Mouse (Mus musculus): ENCODE measurements around the gene Prox1. TPM values are rescaled to one million over a fixed set of nuclear protein-coding genes. Genes with fewer than 3 reads are reported as not detected.

Prox1 gene
- total RNA-seq, 2 experiments from 2014 or later, result 11.6 to 16.3 TPM

DNA sequence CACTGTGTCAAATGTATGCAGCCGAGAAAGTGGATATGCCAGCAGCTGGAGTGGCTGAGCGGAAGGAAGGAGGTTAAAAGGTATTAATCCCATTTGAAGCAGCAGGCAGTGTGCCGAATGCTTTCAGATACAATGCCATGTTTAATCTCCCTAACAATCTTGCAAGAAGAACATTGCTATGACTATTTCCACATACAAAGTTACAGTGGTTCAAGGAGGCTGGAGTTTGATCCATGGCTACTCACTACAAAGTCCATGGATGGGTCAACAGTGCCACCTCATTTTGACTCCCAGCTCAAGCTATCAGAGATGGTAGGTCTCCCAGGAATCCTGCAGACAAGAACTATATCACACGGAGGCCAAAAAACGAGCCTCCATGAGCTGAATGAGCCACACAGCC, 64.5 kb downstream of the Prox1 start:
- intact Hi-C loops (cut with DNase I), result no loop called here
- no peak for DNase-seq

DNA sequence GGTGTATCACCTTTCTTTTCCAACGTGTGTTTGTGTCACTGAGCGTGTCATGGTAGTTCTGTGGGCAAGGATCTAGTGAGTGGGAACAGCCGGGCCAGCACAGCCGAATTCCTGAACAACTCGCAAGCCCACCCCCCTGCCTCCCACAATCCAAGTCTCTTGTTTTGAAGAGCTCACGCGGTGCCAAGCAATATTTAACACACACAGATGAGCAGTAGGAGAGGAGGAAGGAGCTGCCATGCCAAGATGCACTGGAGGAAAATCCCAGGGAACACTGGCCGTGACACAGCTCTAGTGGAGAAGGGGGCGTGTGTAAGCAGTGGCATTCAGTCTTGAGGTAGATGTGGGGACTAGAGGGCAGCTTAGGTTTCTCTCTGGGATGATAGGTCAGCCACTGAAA, 77.2 kb downstream of the Prox1 start:
- intact Hi-C loops (cut with DNase I), result no loop called here
- no peak for DNase-seq

DNA sequence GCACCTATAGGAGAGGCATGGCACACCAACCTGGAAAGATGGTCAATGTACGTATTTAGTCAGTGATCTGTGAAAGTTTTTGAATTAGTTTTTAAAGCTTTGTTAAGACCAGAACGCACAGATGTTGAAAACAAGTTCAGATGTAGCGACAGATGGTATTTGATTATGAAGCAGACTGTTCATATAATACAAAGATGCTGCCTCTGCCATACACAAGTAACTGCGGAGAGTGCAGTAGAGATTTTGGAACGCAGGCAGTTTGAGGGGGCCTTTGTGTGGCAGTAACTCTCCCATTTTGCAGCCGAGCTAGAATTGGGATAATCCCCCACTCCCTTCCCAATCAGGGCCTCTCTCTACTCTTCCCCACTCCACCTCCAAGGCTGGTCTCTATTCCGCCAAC, 78.4 kb downstream of the Prox1 start:
- intact Hi-C loops (cut with DNase I), result no loop called here
- DNase-seq, result no peak

DNA sequence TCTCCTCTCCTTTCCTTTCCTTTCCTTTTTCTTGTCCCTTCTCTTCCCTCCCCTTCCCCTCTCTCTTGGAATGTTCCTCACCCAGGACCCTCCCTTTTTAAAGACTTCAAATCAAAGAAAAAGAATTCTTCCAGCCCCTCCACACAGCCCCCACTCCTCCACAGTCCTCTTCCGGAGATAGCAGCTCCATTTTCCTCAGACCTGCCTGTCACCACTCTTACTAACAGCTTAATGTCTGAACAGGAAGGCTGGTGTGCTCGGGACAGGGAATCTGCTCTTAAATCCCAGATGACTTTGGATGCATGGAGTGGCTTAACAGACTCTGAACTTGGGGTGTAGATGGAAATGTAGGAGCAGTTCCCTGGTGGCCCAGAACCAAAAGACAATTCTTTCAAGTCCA, 81.6 kb downstream of the Prox1 start:
- intact Hi-C loops (cut with DNase I), result no loop called here
- DNase-seq, result no peak

DNA sequence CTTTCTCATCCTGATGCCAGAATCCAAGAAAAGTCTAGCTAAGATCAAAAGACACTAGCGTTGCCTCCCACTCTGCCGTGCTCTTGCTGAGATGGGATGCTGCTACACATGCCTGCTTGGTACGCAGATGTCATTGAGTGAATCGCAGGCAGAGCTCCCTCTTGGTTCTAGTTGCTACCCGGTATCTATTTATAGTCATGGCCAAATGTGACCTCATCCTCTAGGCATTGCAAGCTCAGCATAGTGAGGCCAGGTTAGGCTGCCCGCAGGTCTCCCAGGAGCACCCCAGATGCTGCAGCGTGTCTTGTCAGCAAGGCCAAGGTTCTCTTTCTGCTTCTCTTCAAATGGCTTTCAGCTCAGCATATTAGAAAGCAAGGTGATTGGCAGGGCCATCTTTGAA, 84.8 kb downstream of the Prox1 start:
- intact Hi-C loops (cut with DNase I), result no loop called here
- DNase-seq, result no peak

DNA sequence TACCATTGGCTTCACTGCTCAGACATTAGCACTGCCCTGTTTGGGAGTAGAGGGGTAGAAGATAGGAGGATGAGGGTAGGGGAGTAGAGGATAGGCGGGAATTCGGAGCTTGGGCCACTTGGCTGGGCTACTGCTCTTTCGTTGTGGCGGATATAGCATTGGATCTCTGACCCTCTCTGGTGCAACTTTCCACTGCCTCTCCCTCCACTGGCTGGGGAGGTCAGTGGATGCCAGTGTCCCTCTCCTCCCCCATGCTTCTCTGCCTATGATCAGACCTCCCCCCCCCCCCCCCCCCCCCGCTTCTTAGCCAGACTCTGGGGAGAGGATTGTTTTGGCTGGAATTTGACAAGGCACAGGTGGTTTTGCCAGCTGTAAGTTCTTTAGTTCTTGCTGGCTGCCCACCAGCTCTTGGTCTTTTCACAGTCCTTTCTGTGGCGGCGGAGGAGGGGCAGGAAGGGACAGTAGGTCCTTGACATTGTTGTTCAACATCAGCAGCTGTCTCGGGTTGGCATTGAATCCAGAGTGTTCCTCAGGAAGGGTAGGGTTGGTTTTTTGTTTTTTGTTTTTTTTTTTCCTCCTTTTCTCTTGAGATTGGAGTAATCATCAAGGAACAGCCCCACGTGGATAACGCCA, 90.8 kb downstream of the Prox1 start:
- DNase-seq, result peak; percentile 10
- intact Hi-C loops (cut with DNase I), result no loop called here

DNA sequence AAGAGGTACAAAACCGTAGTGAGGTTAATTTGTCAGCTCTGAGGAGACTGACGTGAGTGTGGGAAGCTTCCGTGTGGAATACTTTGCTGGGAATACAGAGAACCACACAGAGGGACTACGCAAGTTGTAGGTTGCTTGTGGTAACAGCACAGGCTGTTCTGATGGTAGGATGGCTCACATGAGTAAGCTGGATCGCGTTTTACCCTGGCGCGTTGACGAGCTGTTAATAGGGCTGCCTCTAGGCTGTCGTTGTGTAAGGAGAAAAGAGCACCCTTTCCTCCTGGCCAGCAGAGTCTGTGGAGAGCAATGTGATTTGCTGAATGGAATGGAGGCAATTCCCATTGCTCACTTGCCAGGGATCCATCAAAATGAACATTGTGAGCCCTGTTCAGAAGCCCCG, 93.9 kb downstream of the Prox1 start:
- intact Hi-C loops (cut with DNase I), result no loop called here
- no peak for DNase-seq

Other genes starting within 250 kb of the Prox1 start
- gene Smyd2, start 248.4 kb downstream of the Prox1 start, total RNA-seq (2021), result 100 to 1,000 TPM; 120 to 128 TPM